Mouse (Mus musculus) spleen, postnatal 14 days (tissue): ENCODE measurements at regions not wholly inside any gene's neighbourhood (a gene's known extent, or its start where the extent isn't known, plus 50 kb on each side); places are given as distances from the start of the nearest gene placed in this dataset.

Experiments used
- DNase-seq, 2 experiments: peaks; one replicate each; pipeline ENCODE4 v3.0.0; 2021 to 2022; ENCODE audit warnings: low spot score in 2 of 2

DNA sequence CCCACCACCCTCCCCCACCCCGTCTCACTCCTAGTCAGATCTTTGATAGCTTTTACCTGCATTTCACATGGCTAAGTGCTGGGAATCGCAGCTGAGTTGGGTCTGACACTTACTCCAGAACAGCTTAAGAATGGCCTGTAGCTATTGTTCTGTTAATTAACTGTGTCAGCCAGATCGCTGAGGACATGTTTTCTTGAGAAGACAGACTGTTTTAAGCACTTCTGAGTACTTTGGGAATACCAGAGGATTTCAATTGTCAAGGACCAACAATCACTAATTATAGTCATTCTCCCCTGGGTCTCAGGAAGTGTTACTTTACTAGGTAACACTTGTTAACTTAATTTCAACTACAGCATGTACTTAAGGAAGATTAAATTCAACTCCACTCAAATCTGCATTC is 112.8 kb upstream of the Rgma start:
- DNase-seq = no peak

GRCm38 (mm10) chr7:73269626-73270025 is 105.7 kb upstream of the Rgma start:
- DNase-seq = no peak

GRCm38 (mm10) chr7:73272787-73273186 is 102.5 kb upstream of the Rgma start:
- no peak for DNase-seq

- DNase-seq = no peak
These were observed 99.5 kb upstream of the Rgma start for GRCm38 (mm10) chr7:73275814-73276271.

DNA sequence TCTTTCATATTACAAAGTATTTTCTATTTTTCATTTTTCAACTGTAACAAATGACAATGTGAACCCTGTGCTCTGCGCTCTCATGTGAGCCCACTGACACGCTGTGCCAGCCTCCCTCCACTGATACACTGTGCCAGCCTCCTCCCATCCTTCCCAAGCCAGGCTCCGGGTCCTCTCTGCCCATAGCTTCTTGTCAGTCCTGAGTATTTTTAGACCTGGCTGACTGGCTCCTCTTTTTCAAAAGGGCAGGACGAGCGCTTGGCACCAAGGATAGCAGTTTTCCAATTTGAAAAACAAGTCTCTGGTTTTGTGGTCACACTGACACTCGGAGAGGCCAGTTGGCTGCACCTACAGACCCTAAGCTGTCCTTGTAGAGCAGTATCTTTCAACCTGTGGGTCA is 96.7 kb upstream of the Rgma start:
- no peak for DNase-seq

DNA sequence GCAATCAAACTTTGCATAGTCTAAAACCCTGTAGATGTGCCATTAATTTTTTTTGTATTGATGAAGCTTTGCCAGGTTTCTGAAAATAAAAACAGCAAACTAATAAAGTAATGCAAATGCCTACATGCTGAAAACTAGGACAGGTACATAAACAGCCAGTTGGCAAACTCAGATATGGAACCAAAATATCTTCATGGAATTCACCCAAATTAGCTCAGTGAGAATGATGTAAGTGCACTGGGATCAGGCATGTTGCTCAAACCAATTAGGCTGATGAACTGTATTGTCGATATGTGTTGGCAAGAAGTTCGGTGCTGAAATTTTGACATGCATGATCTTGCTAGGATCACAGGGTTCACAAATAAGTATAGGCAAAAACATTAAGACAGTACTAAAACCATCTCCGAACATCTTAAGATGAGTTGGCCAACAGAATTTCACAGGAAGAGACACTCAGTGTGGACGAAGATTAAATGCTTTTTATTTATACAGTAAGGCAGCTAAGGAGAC is 95.3 kb upstream of the Rgma start:
- DNase-seq = no peak

DNA sequence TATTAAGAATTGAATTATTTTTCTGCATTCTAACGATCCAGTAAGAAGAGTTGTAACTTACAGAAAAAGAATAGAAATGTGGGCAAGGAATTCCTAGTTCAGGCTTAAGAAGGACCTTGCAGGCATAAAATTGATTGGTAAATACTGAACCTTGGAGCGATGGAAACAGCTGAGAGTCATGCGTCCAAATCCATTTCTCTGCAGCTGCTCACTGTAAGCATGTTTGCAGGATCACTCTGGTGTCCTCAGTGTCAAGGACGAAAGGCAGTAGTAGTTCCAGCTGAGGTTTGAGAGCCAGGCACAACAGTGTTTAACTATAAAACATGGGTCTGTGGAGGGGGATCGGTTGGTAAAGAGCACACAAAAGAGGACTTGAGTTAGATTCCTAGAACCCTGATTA is 89.1 kb upstream of the Rgma start:
- no peak for DNase-seq

DNA sequence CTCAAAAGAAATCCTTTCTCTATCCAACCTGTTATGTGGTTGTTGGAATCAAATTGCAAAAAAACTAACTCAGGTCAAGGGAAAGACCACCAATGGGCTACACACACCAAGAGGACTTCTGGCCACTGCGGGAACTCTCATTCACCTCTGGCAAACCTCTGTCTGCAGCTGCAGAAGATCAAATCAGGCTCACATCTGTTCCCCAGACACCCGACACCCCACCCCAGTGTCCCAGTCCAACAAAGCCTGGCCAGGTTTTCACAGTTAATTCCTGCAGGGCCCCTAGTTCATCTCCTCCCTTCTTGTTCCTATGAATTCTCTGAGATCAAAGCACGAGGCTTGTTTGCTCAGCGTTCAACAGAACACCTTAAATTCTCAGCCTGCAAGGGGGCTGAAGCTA is 82.0 kb upstream of the Rgma start:
- no peak for DNase-seq

DNA sequence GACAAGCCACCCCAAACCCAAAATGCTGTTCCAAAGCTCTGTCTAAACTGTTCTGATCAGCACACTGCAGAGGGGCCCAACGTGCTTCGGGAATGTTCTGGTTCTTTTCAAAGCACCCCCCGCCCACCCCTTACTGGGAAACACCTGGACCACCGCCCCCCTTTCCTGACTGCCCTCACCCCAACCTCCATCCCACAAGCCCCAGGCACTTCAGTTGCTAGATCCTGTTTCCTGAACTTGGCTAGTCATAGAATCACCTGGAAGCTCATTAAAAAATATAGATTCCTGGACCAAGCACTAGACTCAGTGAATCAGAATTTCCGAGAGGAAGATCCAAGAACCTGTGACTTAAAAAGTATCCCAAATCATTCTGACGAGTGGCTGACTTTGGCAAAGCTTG is 80.9 kb upstream of the Rgma start:
- DNase-seq = no peak

DNA sequence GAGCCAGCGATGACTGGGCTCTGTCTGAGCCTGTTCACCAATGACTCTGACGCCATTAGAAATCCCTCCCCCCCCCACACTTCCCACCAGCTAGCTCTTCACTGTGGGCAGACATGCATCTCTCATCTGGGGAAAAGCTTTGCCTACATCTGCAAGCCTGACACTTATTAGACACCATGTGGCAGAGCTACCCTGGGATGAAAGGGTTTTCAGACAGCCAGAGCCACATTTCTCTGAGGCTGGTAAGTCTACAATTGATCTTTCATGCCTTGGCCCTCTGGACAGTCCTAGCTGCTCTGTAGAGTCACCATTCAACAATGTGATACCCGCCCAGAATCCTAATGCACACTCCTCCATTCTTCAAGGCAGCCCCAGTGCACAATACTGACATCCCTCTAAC is 72.8 kb upstream of the Rgma start:
- no peak for DNase-seq

DNA sequence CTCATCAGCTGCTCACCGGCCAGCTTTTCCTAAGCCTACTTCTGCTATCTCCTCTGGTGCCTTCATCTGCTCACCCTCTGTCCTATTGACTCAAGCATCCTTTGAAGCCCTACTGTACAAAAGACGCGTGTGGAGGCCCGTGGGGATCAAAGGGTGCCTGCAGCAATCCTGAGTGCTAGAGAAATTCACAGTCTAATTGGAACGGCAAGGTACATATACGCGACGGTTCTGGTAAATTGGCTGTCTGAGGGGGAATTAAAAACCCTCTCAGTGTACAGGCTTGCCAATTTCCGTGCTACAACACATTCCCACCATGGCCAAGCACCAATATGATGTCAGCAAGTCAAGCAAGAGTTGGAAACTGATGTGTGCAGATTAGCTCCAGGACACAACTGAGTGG is 71.5 kb upstream of the Rgma start:
- no peak for DNase-seq

DNA sequence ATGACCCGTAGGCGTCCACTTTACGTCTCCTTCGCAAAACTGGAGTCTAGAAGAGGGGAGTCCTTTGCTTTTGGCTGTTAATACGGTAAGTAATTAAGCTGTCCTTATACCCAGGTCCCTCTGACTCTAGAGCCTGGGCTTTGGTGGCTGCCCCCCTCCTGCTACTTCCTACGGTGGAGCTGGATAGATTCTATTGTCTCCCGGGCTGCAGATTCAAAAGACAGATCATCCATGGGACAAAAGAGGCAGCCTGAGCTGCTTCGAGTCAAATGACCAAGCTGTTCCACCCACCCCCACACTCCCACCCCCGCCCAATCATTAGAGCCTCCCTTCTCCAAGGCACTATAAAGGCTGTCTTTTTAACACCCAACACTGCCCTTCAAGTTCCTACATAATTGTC is 70.5 kb upstream of the Rgma start:
- DNase-seq = no peak

GRCm38 (mm10) chr7:73305286-73305975 is 69.9 kb upstream of the Rgma start:
- no peak for DNase-seq

DNA sequence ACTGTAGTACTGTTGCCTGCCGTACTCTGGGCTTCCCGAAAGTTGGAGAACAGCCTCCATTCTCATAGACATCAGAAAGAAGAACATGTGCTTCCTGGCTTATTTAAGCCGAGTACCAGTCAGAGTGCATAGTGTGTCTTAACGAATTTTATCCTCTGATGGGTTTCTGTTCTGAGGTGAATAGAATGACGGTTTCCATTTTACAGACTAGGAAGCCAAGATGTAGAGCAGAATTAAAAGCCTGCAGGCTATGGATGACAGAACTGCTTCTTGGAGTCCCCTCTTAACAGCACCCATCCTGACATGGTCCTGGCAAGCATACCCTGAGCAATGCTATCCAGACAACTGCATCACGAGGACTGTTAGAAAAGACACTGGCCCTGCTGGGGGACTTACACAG is 69.0 kb upstream of the Rgma start:
- no peak for DNase-seq

DNA sequence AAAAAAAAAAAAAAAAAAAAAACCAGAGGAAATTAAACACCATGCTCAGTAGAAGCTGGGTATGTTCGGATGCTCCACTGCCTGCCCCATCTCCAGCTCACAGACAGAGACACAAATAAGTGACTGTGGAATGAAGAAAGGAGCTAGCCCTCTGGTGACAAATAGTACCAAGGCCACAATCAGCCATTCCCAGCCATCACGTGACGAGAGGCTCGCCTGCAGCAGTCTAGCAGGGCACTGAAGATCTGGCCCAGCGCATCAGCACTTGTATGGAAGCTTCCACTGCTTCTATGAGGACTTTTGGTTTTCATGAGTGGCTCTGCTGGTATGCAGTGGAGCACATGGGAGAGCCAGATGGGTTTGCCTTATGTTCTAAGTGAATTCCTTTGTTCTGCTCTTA is 68.6 kb upstream of the Rgma start:
- DNase-seq = no peak

DNA sequence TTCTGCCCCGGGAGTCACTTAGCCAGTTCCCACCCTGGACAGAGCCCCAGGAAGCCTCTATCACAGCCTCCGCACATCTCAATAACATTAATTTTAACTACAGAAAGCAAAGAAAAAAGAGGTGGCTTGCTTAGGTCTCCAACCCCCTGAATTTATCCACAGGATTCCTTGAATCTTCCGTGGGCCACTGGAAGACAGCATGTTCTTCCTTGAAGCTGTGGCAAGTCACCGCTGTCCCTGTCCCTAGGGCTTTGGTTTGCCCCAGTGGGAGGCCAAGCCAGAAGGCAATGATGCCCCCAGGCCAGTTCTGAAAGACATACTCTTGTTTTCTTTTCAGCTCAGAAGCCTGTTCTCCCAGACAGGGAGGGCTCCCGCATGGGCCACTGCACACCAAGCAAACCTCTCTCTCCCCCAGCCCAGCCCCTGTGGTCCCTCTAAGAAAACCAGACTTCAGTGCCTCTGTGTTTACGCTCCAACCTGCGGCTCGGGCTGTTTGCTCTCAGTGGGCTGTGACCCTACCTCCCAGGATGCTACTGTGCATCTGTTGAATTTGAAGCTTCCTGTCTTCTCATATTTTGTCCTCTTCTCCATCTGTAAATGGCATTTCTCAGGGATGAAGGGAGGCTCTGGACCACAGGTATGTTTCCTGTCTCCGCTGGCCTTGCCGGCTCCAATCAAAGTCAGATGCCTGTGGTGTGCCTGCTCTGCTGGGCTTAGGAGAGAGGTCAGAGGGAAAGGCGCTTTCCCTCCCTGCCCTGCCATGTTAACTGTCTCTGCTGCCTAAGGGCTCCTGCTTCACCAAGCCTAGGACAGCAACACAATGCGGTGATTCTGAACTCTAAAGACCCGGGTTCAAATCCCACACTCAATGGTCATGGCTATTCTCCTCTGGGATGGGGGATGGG is 67.5 kb upstream of the Rgma start:
- DNase-seq = no peak

- no peak for DNase-seq
These were observed 66.3 kb upstream of the Rgma start for GRCm38 (mm10) chr7:73308981-73309380.

DNA sequence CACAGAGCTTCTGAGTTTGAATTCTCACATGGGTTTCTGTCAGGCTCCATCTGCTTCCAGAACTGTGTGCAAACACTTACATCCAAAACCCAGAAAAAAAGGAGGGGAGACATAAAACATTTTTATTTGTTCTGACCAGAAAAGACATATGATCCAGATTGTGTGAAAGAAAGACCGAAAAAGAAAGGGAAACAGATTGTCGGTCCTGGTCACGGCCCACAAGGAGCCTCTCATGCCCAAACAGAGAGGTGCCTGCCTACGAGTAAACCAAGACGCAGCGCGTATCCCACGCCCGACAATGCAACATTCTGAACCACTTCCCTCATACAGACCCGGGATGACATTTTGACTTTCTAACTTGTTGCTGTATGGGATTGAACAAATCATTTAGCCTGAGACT is 65.3 kb upstream of the Rgma start:
- no peak for DNase-seq

DNA sequence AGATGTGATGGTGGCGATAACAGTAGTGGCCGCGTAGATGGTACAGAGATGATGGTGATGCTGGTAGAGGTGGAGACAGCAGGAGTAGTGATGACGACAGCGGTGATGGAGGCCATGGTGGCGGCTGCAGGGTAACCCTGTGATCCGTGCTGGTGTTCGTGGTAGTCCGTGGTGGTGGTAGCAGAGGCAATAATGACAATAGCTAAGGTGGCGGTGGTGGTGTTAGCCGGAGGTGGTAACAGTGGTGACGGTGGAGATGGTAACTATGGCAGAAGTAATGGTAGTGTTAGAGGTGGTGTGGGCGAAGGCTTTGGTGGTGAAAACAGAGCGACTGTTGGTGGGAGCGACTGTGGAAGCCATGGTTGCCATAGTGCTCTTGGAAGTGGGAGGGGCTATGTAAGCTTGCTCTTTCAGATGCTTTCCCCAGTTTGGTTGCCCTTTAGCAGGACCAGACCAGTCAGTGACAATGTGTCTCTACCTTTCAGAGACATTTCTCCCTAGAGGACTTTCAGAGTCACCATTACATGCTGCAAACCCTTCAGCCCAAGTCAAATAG is 64.7 kb upstream of the Rgma start:
- no peak for DNase-seq

- DNase-seq = no peak
These were observed 59.8 kb upstream of the Rgma start for GRCm38 (mm10) chr7:73315555-73315954.

- no peak for DNase-seq
These were observed 57.7 kb upstream of the Rgma start for GRCm38 (mm10) chr7:73317574-73317973.

- no peak for DNase-seq
These were observed 56.3 kb upstream of the Rgma start for GRCm38 (mm10) chr7:73319004-73319403.

- no peak for DNase-seq
These were observed 55.3 kb upstream of the Rgma start for GRCm38 (mm10) chr7:73319994-73320393.
